Mouse (Mus musculus) cortical plate, adult 2 months (tissue): ENCODE measurements around the gene Spata21.

Source experiments
- CTCF ChIP-seq: fragments of 200-500 bp; IDR thresholded peaks from 2 replicates; pipeline ENCODE4 v1.5.1; 2011; ENCODE audit warnings: mild to moderate bottlenecking, control low read depth, low read length; ENCODE audit not compliant: insufficient read depth; ENCODE audit errors: extremely low read depth
- POLR2A ChIP-seq: fragments of 200-500 bp; IDR thresholded peaks from 2 replicates; pipeline ENCODE4 v1.6.1; 2011; ENCODE audit warnings: mild to moderate bottlenecking, low read length, control low read depth; ENCODE audit not compliant: insufficient read depth; ENCODE audit errors: extremely low read depth

DNA sequence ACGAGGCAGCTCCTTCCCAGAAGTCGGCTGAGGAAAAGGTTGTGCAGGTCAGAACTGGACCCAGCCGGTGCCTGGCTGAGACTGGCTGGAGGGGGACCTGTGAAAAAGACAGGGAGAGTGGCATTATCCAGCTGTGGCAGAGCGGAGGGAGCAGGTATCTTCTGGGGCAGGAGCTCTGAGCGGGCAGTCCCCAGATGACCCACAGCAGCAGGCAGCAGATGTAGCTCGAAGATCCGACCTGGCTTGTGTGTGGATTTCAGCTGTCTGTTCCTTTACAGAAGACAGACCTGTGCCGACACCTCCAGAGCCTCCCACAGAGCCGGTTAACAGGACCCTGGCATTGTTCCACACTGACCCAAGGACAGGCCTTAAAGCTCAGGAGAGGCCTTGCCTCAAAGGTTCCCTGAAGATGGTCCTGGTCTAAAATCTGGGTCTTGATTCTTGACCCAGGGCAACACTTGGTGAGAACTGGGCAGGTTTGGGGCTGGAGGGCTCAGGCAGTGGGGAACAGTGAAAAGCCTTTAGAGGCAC lies 20.6 kb upstream of the Spata21 start:
- no peak for TF ChIP-seq CTCF
- TF ChIP-seq POLR2A = no peak
